Mouse (Mus musculus) duodenum, adult 2 months (tissue): ENCODE data around the gene Olfr739. TPM values are rescaled to one million over a fixed set of nuclear protein-coding genes. Genes with fewer than 3 reads are reported as not detected.

Experiments used
- polyA plus RNA-seq: library from polyadenylated mRNA; depleted of rRNA; stranded (reverse); fragments of >200 nt; gene quantifications from 2 replicates; pipeline ENCODE4 v1.2.3, GENCODE M21; 2012; ENCODE audit warnings: low replicate concordance; rRNA removed

Olfr739 gene
- not detected in 2 replicates for polyA plus RNA-seq

GRCm38 (mm10) chr14:50418326-50418725 is at the start of gene Olfr739:
TSS of gene Olfr739 (plus strand) at chr14:50418626.

GRCm38 (mm10) chr14:50380863-50381262 is 37.6 kb upstream of the Olfr739 start, which contains the start of gene Olfr736:
TSS of gene Olfr736 (plus strand) at chr14:50381163.

GRCm38 (mm10) chr14:50407268-50407667 is 11.2 kb upstream of the Olfr739 start, which contains the start of gene Olfr738:
TSS of gene Olfr738 (plus strand) at chr14:50407568.

GRCm38 (mm10) chr14:50445245-50445644 is 26.8 kb downstream of the Olfr739 start, which contains the start of gene Olfr740:
TSS of gene Olfr740 (plus strand) at chr14:50445545.

GRCm38 (mm10) chr14:50472438-50472837 is 54.0 kb downstream of the Olfr739 start, which contains the start of gene Olfr741:
TSS of gene Olfr741 (plus strand) at chr14:50472738.

Other genes starting within 250 kb of the Olfr739 start
- gene Olfr730, start 230.4 kb upstream of the Olfr739 start, polyA plus RNA-seq = not detected in 2 replicates
- gene Olfr731, start 176.8 kb upstream of the Olfr739 start, polyA plus RNA-seq = not detected in 2 replicates
- gene Olfr732, start 134.4 kb upstream of the Olfr739 start, polyA plus RNA-seq = not detected in 2 replicates
- not detected in 2 replicates for gene Olfr733, start 117.1 kb upstream of the Olfr739 start, polyA plus RNA-seq
- gene Olfr734, start 91.9 kb upstream of the Olfr739 start, polyA plus RNA-seq = not detected in 2 replicates
- not detected in 2 replicates for gene Olfr735, start 69.8 kb upstream of the Olfr739 start, polyA plus RNA-seq
- gene Tlr11, start 60.7 kb upstream of the Olfr739 start, polyA plus RNA-seq = 0.12 TPM in 2 replicates
- not detected in 2 replicates for gene Olfr736, start 37.5 kb upstream of the Olfr739 start, polyA plus RNA-seq
- gene Olfr738, start 11.1 kb upstream of the Olfr739 start, polyA plus RNA-seq = not detected in 2 replicates
- gene Olfr740, start 26.9 kb downstream of the Olfr739 start, polyA plus RNA-seq = not detected in 2 replicates
- not detected in 2 replicates for gene Olfr741, start 54.1 kb downstream of the Olfr739 start, polyA plus RNA-seq
- not detected in 2 replicates for gene Olfr742, start 85.0 kb downstream of the Olfr739 start, polyA plus RNA-seq
- gene Olfr743, start 103.2 kb downstream of the Olfr739 start, polyA plus RNA-seq = not detected in 2 replicates
- gene Olfr744, start 196.3 kb downstream of the Olfr739 start, polyA plus RNA-seq = not detected in 2 replicates
- gene Olfr745, start 220.8 kb downstream of the Olfr739 start, polyA plus RNA-seq = not detected in 2 replicates
- not detected in 2 replicates for gene Olfr746, start 228.5 kb downstream of the Olfr739 start, polyA plus RNA-seq